Mouse (Mus musculus): ENCODE results near the gene Lifr.

- no peak for TF ChIP-seq CTCF (IDR thresholded peaks at IDR 0.05; ENCODE audit: low read depth)
- no peak for TF ChIP-seq EP300 (IDR thresholded peaks at IDR 0.05; ENCODE audit: low read depth)
Measured at GRCm38 (mm10) chr15:7079631-7080337, 10.6 kb upstream of the Lifr start.
